Mouse (Mus musculus) hematopoietic stem cell, adult 5-6 weeks (primary cell): ENCODE measurements around the gene Pde6d. TPM values are rescaled to one million over a fixed set of nuclear protein-coding genes. Genes with fewer than 3 reads are reported as not detected.

Experiments
- ATAC-seq, 2 experiments: fragments of 125-278 bp in 1 of 2; replicated peaks in 1 of 2; 2 replicates each; pipeline ENCODE4 v1.8.0; 2016 to 2017; ENCODE audit warnings: inconsistent platforms in 2 of 2, mild to moderate bottlenecking in 2 of 2, moderate number of reproducible peaks in 2 of 2, low read depth in 1 of 2, moderate TSS enrichment in 1 of 2; ENCODE audit not compliant: low FRiP score in 2 of 2, poor library complexity in 2 of 2, severe bottlenecking in 2 of 2, insufficient read depth in 1 of 2, low TSS enrichment in 1 of 2
- total RNA-seq: library from RNA; stranded (forward); fragments of 172-1452, 232-1000 nt; gene quantifications from 2 replicates; pipeline ENCODE4 v1.2.3, GENCODE M21; 2017

Gene Pde6d
- 11.5 and 11.8 TPM in 2 replicates for total RNA-seq

GRCm38 (mm10) chr1:86582451-86583096 lies at the start of gene Pde6d, which contains the start of gene Cops7b:
Gene Pde6d (minus strand): TSS chr1:86582629.
Gene Cops7b (plus strand): TSS chr1:86582904.
- peak; percentile 96 to 97 for ATAC-seq

GRCm38 (mm10) chr1:86630527-86630926 lies 48.1 kb upstream of the Pde6d start:
- no peak for ATAC-seq

DNA sequence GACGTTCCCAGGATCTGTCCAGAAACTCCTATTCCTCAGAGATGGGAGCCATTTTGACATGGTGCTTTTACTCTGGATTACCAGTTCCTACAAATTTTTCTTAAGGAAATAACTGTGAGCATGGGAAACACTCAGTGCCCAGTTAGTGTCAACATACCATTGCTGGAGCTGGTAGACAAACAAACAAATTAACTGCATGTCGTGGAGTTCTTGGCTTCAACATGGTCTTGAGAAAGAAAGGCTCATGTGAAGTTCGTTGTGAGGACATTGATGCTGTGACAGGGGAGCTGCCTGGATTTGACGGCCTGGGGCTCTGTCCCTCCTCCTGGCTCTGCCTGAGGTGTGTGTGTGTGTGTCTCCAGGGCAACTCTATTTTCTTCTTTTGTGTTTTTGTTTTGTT lies 47.5 kb upstream of the Pde6d start:
- no peak for ATAC-seq

DNA sequence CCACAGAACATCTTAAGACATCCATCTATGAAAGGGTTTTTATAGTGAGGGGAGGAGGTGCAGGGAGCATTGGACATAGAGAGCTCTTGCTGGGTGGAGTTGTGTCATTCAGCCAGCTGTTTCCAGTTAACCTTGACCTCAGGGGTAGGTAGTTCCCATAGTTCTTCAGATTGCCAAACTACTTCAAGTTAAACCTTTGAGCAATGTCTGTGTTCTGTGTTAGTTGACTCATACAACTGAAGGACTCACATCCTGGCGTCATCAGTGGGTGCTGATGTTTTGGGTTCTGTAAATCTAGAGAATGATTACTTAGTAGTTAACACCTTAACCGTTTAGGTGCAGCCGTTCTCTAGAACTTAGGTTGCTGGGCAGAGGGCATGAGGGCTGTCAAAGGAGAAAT lies 45.8 kb upstream of the Pde6d start:
- ATAC-seq, result no peak

DNA sequence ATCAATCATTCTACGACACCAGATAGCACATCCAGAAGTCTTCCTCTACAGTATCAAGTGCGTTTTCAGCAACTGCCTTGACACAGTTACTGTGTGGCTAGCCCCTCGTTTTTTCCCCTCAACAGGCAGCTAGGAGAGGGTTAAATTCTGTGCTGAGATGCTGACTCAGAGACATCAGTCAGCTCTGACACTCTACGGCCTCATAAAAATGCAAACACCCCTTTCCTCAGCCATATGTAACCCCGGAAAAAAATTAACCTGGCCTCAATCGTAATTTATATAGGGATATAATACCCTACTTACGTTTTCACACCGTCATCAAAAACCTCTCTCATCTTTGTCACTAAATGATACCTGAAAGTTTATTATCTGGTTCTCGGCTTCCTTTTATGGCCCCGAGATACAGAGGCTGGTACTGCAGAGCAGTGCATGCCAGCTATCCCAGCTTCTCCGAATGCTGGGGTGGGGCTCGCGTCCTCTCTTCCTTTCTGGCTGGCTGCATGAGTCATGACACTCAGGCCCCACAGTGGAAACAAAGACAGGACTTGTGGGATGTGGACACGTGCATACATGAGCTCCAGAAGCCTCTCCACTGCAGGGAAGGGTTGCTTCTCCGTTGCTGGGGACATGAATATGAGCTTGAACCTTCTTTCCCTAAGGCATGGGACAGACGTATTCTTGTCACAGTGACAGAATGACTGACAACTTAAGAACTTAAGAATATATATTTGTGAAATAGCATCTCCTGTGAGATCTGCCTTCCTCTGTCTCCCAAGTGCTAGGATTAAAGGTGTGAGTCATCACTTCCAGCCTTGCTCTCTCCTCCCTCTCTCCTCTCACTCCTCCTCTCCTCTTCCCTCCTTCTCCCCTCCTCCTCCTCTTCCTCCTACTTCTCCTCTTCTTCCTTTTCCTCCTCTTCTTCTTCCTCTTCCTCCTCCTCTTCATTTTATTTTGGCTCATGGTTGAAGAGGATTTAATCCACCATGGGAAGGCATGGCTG lies 40.9 kb upstream of the Pde6d start:
- no peak for ATAC-seq

DNA sequence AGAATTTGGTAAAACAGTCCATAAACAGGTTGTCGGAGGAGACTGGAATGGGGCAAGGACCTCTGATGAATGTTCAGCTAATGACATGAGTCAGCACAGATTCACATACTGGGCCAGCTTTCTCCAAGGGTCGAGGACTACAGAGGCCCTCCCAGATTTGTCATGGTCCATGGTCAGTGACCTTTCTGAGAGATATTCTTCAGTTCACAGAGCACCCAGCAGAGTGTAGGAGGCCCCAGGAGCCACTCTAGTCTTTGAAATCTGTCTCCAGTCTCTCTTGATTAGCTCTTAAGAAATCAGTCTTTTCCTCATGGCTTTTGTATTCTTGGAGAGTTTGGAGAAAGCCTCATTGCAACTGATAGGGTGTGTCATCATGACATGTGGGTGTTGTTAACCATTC lies 39.9 kb upstream of the Pde6d start:
- ATAC-seq, result no peak

- ATAC-seq, result no peak; a peak in 1 of 4 replicates
These were observed 36.2 kb upstream of the Pde6d start for GRCm38 (mm10) chr1:86618454-86619125.

- ATAC-seq, result peak; percentile 44 to 50; a peak in 1 of 4 replicates
These were observed 31.8 kb upstream of the Pde6d start for GRCm38 (mm10) chr1:86614269-86614668.

DNA sequence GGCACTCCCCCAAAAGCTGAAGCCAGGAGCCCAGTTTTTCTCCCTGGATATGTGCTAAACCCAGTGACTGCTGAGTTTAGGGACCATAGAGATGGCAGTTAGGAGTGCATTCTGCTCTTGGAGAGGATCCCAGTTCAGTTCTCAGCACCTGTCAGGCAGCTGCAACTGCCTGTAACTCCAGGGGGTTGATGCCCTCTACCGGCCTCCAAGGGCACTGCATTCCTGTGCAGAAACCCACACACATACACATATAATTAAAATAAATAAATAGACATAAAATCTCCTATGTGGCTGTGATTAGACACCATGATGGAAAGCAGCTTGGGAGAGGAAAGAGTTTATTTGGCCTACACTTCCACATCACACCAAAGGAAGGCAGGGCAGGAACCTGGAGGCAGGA lies 29.7 kb upstream of the Pde6d start:
- no peak for ATAC-seq

DNA sequence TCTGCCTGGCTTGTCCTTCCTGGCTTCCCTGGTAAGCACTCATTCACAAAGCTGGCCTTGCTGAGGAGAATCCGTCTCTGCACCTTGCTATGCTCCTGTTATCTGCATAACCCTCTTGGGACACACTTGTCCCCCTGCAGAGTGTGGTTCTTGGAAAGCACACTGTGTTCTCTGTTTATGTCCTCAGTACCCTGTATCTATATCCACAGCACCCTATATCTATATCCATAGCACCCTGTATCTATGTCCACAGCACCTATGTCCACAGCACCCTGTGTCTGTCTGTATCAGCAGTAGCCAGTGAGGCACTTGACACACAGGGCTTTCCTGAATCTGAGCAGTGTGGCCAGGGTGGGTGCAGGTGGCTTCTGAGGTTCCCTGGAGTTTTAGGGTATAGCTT lies 28.5 kb upstream of the Pde6d start:
- ATAC-seq, result no peak

GRCm38 (mm10) chr1:86600117-86600516 lies 17.7 kb upstream of the Pde6d start:
- no peak for ATAC-seq

- ATAC-seq, result peak; percentile 22 to 53; a peak in 2 of 4 replicates
These were observed 16.1 kb upstream of the Pde6d start for GRCm38 (mm10) chr1:86598516-86598915.

- ATAC-seq, result no peak
These were observed 14.1 kb upstream of the Pde6d start for GRCm38 (mm10) chr1:86596512-86596911.

GRCm38 (mm10) chr1:86595315-86595714 lies 12.9 kb upstream of the Pde6d start:
- ATAC-seq, result no peak

- no peak for ATAC-seq
These were observed 12.1 kb upstream of the Pde6d start for GRCm38 (mm10) chr1:86594539-86594938.

DNA sequence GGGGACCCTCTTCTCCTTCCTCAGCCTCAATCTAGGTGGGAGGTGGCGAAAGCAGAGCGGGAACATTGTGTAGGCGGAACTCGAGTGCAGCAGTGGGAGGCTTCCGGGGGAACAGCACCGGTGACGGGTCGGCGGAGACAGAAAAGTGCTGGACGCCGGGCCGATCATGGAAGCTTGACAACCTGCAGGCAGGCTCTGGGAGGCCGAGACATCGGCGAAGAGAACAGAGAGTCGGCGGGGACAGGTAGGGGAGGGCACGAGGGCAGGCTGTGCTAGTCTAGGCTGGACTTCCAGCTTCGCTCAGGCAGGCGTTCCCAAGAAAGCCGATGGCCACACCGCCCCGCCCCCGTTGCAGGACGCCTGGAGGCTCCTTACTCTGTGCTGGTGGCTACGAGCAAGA lies 4.6 kb upstream of the Pde6d start:
- ATAC-seq, result peak; percentile 51 to 68; a peak in 3 of 4 replicates

GRCm38 (mm10) chr1:86583709-86584108 lies 1.3 kb upstream of the Pde6d start:
- no peak for ATAC-seq
